Mouse (Mus musculus): ENCODE measurements around the gene Ccr4. TPM values are rescaled to one million over a fixed set of nuclear protein-coding genes. Genes with fewer than 3 reads are reported as not detected.

The Ccr4 gene
- not detected in 2 replicates for polyA plus RNA-seq (2015; fragmentation: Nextera tagmentation; extraction: Ambion mirVana)

GRCm38 (mm10) chr9:114504816-114505215, at the start of gene Ccr4:
Gene Ccr4 (minus strand): TSS chr9:114504916.

GRCm38 (mm10) chr9:114515364-114515763, 10.6 kb upstream of the Ccr4 start, which contains the start of gene C130032M10Rik:
Gene C130032M10Rik (plus strand): TSS chr9:114515697.

Other genes starting within 250 kb of the Ccr4 start
- gene Bcl2a1c, start 174.8 kb downstream of the Ccr4 start, polyA plus RNA-seq (2015; fragmentation: Nextera tagmentation; extraction: Ambion mirVana) = 0.67 TPM in 1 of 2 replicates, not detected in the other
- gene Crtap, start 114.2 kb downstream of the Ccr4 start, polyA plus RNA-seq (2015; fragmentation: Nextera tagmentation; extraction: Ambion mirVana) = 42.6 and 51.6 TPM in 2 replicates
- 12.1 and 16.7 TPM in 2 replicates for gene Glb1, start 103.8 kb downstream of the Ccr4 start, polyA plus RNA-seq (2015; fragmentation: Nextera tagmentation; extraction: Ambion mirVana)
- gene Tmppe, start 103.8 kb downstream of the Ccr4 start, polyA plus RNA-seq (2015; fragmentation: Nextera tagmentation; extraction: Ambion mirVana) = 3.0 and 3.6 TPM in 2 replicates
- gene C130032M10Rik, start 10.8 kb upstream of the Ccr4 start, polyA plus RNA-seq (2015; fragmentation: Nextera tagmentation; extraction: Ambion mirVana) = 0.17 TPM in 1 of 2 replicates, not detected in the other
- 0.02 and 0.07 TPM in 2 replicates for gene Trim71, start 59.5 kb upstream of the Ccr4 start, polyA plus RNA-seq (2015; fragmentation: Nextera tagmentation; extraction: Ambion mirVana)
- gene Cnot10, start 135.3 kb upstream of the Ccr4 start, polyA plus RNA-seq (2015; fragmentation: Nextera tagmentation; extraction: Ambion mirVana) = 28.5 and 32.2 TPM in 2 replicates
- gene Dync1li1, start 183.9 kb upstream of the Ccr4 start, polyA plus RNA-seq (2015; fragmentation: Nextera tagmentation; extraction: Ambion mirVana) = 28.4 and 30.7 TPM in 2 replicates
- 29.6 and 38.8 TPM in 2 replicates for gene Cmtm6, start 226.2 kb upstream of the Ccr4 start, polyA plus RNA-seq (2015; fragmentation: Nextera tagmentation; extraction: Ambion mirVana)

Measured in spleen, postnatal 0 days (tissue).